Mouse (Mus musculus) heart, embryonic 15.5 days (tissue): Measurements from ENCODE around the gene Fam43b. TPM values are rescaled to one million over a fixed set of nuclear protein-coding genes. Genes with fewer than 3 reads are reported as not detected.

ENCODE experiments used
- ATAC-seq: fragments of 200-750 bp; cut with Nextera tagmentation; replicated peaks from 2 replicates; pipeline ENCODE4 v1.8.0; 2017; ENCODE audit warnings: low read depth, moderate TSS enrichment; ENCODE audit not compliant: insufficient number of reproducible peaks, insufficient read depth, low FRiP score
- H3K27ac ChIP-seq: fragments of 300-500 bp; sonication (generic); 2 replicates; pipeline ENCODE4 v1.5.1; 2015; ENCODE audit warnings: mild to moderate bottlenecking, inconsistent platforms
- H3K27me3 ChIP-seq: fragments of 300-500 bp; sonication (generic); 2 replicates; pipeline ENCODE4 v1.6.1; 2015; ENCODE audit warnings: inconsistent platforms
- H3K36me3 ChIP-seq: fragments of 300-500 bp; sonication (generic); 2 replicates; pipeline ENCODE4 v1.6.1; 2015; ENCODE audit warnings: mild to moderate bottlenecking, inconsistent platforms
- H3K4me1 ChIP-seq: fragments of 300-500 bp; sonication (generic); replicated peaks from 2 replicates; pipeline ENCODE4 v1.6.1; 2015; ENCODE audit warnings: inconsistent platforms
- H3K4me2 ChIP-seq: fragments of 300-500 bp; sonication (generic); 2 replicates; pipeline ENCODE4 v1.6.1; 2015; ENCODE audit warnings: inconsistent platforms, mild to moderate bottlenecking, moderate library complexity
- H3K4me3 ChIP-seq: fragments of 300-500 bp; sonication (generic); 2 replicates; pipeline ENCODE4 v1.5.1; 2015; ENCODE audit warnings: mild to moderate bottlenecking, inconsistent platforms
- H3K9ac ChIP-seq: fragments of 300-500 bp; sonication (generic); 2 replicates; pipeline ENCODE4 v1.6.1; 2015; ENCODE audit warnings: mild to moderate bottlenecking, inconsistent platforms
- H3K9me3 ChIP-seq: fragments of 300-500 bp; sonication (generic); replicated peaks from 2 replicates; pipeline ENCODE4 v1.6.1; 2016; ENCODE audit warnings: inconsistent platforms
- WGBS: fragments of 180-500 bp; shearing (Covaris S2); methylation state at CpG from one replicate; pipeline ENCODE4 v1.1.7; 2015; ENCODE audit warnings: mixed read lengths; 5-methylcytosine and 5-hydroxymethylcytosine counted together
- polyA plus RNA-seq: library from polyadenylated mRNA; unstranded; fragments of >200 nt; fragmentation: Nextera tagmentation; extraction: Ambion mirVana; gene quantifications from 2 replicates; pipeline ENCODE4 v1.2.1, GENCODE M21; 2015

The Fam43b gene
- polyA plus RNA-seq, 1 experiment from 2014 or later, result not detected

DNA sequence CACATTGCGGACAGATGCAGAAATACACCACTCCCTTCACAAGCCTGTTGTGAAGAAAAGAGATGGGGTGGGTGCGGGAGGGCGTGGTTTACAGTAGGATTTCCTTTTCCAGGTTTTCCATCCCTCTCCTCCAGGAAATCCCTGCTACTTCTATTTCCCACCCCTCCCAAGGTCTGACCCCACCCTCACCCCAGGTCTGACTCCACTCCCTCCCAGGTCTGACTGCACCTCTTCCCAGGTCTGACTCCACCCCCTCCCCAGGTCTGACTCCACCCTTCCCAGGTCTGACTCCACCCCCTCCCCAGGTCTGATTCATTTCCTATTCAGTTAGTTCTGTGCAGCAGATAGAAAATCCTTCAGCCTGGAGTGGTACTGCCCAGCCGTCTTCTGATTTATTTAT is 12.5 kb downstream of the Fam43b start:
- peaks cover 18% of the 10 kb centered on the region for H3K27me3 ChIP-seq
- no peak overlapping the region for H3K9ac ChIP-seq
- H3K4me3 ChIP-seq, result no peak overlapping the region
- WGBS, result 43% methylated on average over 4 of the region's 4 CpGs
- ATAC-seq, result no peak
- no peak overlapping the region for H3K4me2 ChIP-seq
- H3K9me3 ChIP-seq, result no peaks in the 10 kb centered on the region
- H3K4me1 ChIP-seq, result no peaks in the 10 kb centered on the region
- H3K36me3 ChIP-seq, result no peaks in the 10 kb centered on the region
- H3K27ac ChIP-seq, result no peak overlapping the region

- Histone ChIP-seq H3K4me1 (no peaks in the 10 kb centered on the region), H3K4me2 (no peak overlapping the region), H3K4me3 (no peak overlapping the region), H3K36me3 (no peaks in the 10 kb centered on the region), H3K9ac (no peak overlapping the region), H3K27ac (no peak overlapping the region), H3K9me3 (no peaks in the 10 kb centered on the region), H3K27me3 (peaks cover 18% of the 10 kb centered on the region)
- 66% methylated on average over 6 of the region's 6 CpGs for WGBS
- no peak for ATAC-seq
These were observed 13.9 kb downstream of the Fam43b start for GRCm38 (mm10) chr4:138382462-138382861.

DNA sequence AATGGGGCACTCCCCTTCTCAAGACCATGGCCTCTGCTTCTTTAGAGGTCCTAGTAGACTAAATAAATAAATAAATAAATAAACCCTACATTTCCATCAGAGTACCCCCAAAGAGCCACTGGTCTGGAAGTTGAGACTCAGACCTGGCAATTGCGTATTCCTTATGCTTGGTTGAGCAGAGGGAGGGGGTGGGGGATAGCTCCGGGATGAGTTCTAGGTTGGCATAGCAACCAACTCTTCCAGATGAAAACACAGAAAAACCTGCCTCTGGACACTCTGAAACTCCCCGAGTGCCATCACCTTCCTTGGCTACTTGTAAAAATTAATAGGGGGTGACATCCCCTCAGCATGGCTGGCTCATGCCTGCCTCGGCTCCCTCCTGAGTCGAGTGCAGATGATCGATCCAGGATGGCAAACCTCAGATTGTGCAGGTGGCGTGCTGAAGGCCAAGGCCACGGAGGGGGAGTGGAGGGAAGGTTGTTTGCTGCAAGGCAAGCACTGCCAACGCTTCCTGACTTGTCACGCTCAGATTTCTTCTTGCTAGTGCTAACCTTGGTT is 16.1 kb downstream of the Fam43b start:
- H3K27ac ChIP-seq, result no peak overlapping the region
- no peaks in the 10 kb centered on the region for H3K4me1 ChIP-seq
- no peaks in the 10 kb centered on the region for H3K9me3 ChIP-seq
- WGBS, result 55% methylated on average over 10 of the region's 10 CpGs
- H3K4me3 ChIP-seq, result no peak overlapping the region
- H3K36me3 ChIP-seq, result no peaks in the 10 kb centered on the region
- no peak overlapping the region for H3K9ac ChIP-seq
- ATAC-seq, result no peak
- peaks cover 18% of the 10 kb centered on the region for H3K27me3 ChIP-seq
- H3K4me2 ChIP-seq, result no peak overlapping the region

DNA sequence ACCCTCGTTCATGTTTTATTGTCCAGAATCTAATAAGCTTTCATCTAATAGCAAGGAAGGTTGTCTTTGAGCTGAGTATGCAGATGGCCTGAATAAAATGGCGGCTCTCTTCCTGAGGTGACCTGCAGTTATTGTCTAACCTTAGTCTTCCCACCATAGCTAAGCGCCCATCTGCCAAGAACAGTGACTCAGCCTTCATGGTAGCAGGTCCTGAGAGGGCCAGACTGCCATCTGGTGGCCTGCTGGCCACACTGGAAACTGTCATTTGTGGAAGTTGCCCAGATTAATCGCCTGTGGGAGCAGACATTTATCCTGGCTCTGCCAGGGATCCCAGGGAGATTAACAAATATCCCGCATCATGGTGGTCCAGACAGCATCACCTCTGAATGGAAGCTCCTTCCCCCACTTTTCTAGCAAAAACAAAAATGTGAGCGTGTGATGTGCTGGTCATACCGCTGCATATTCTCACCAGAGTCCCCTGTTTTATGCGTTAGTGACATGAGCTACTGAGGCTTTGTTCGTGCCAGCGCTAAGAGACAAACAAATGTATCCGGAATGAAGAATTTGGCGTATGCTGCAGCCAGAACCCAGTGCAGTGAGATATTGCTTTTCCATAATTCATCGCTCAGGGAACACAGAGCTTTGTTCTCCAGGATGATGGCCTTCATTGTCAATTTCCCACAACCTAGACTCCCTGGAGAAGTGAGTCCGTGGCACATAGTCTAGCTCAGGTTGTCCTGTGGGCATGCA is 17.1 kb downstream of the Fam43b start:
- peaks cover 18% of the 10 kb centered on the region for H3K27me3 ChIP-seq
- ATAC-seq, result no peak
- no peak overlapping the region for H3K4me2 ChIP-seq
- no peak overlapping the region for H3K27ac ChIP-seq
- WGBS, result 57% methylated on average over 14 of the region's 14 CpGs
- no peak overlapping the region for H3K9ac ChIP-seq
- H3K36me3 ChIP-seq, result no peaks in the 10 kb centered on the region
- H3K4me1 ChIP-seq, result no peaks in the 10 kb centered on the region
- no peaks in the 10 kb centered on the region for H3K9me3 ChIP-seq
- no peak overlapping the region for H3K4me3 ChIP-seq

GRCm38 (mm10) chr4:138377526-138377925 is 18.8 kb downstream of the Fam43b start:
- 50% methylated on average over 6 of the region's 6 CpGs for WGBS
- ATAC-seq, result no peak

DNA sequence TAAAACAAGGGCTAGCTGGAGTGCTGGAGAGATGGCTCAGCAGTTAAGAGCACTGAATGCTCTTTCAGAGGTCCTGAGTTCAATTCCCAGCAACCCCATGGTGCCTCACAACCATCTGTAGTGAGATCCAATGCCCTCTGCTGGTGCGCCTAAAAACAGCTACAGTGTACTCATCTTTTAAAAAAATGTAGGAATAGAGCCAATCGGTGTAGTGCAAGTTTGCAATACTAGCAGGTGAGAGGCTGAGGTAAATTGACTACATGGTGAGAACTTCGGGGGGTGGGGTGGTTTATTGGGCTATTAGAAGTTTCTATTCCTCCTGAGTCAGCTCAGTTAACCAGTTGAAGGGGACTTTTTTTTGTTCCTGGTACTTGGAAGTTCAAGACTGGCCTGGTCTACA is 21.2 kb downstream of the Fam43b start:
- WGBS, result 75% methylated on average over 3 of the region's 3 CpGs
- Histone ChIP-seq H3K36me3 (no peaks in the 10 kb centered on the region), H3K4me1 (no peaks in the 10 kb centered on the region), H3K4me3 (no peak overlapping the region), H3K27me3 (peaks cover 8% of the 10 kb centered on the region), H3K9me3 (no peaks in the 10 kb centered on the region), H3K4me2 (no peak overlapping the region), H3K27ac (no peak overlapping the region), H3K9ac (no peak overlapping the region)
- no peak for ATAC-seq

More at GRCm38 (mm10) chr4:138377526-138377925, 18.8 kb downstream of the Fam43b start:
- Histone ChIP-seq H3K9ac (no peak overlapping the region), H3K27me3 (peaks cover 18% of the 10 kb centered on the region), H3K9me3 (no peaks in the 10 kb centered on the region), H3K36me3 (no peaks in the 10 kb centered on the region), H3K4me3 (no peak overlapping the region), H3K27ac (no peak overlapping the region), H3K4me2 (no peak overlapping the region), H3K4me1 (no peaks in the 10 kb centered on the region)

DNA sequence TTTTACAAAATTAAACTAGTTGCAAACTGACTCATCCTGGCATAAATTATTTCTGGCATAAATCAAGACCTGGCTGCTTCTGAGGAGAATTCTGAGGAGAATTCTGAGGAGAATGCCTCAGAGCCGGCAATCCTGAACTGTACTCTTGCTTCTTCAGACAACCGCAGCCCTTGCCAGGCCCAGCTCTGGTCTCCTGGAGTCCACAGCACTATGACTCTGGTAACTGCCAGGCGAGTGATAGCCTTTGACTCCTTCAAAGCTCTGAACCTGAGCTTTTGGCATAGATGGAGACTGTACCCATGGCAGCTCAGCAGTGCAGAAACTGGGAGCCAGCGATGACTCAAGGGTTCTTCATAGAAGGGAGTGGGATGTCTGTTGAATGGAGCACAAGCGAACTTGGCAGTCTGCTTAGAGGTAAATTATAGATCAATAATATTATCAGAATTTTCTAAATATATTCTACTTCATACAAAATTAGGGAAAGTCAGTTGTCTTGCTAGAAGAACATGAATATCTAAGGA is 25.3 kb downstream of the Fam43b start:
- Histone ChIP-seq H3K27me3 (no peaks in the 10 kb centered on the region; the same call in 1 of the 2 replicates), H3K27ac (no peak overlapping the region), H3K4me1 (peaks cover 18% of the 10 kb centered on the region), H3K9ac (no peak overlapping the region), H3K9me3 (no peaks in the 10 kb centered on the region), H3K4me2 (no peak overlapping the region), H3K4me3 (no peak overlapping the region), H3K36me3 (no peaks in the 10 kb centered on the region)
- ATAC-seq, result no peak
- 74% methylated on average over 5 of the region's 5 CpGs for WGBS

- H3K27me3 ChIP-seq, result no peaks in the 10 kb centered on the region; the same call in 1 of the 2 replicates
- H3K36me3 ChIP-seq, result no peaks in the 10 kb centered on the region
- peak overlapping the region; percentile 16; the same call in 1 of the 2 replicates for H3K27ac ChIP-seq
- no peaks in the 10 kb centered on the region for H3K9me3 ChIP-seq
- H3K4me2 ChIP-seq, result peak overlapping the region; percentile 79
- no peak for ATAC-seq
- peaks cover 18% of the 10 kb centered on the region for H3K4me1 ChIP-seq
- WGBS, result 74% methylated on average over 12 of the region's 12 CpGs
- no peak overlapping the region for H3K9ac ChIP-seq
- no peak overlapping the region for H3K4me3 ChIP-seq
These were observed 27.6 kb downstream of the Fam43b start for GRCm38 (mm10) chr4:138368498-138369260.

- Histone ChIP-seq H3K27me3 (peaks cover 3% of the 10 kb centered on the region; the same call in 1 of the 2 replicates), H3K36me3 (no peaks in the 10 kb centered on the region), H3K4me3 (peak within 1 kb of the TSS; percentile 49), H3K9me3 (no peaks in the 10 kb centered on the region), H3K9ac (peak within 1 kb of the TSS; percentile 51), H3K27ac (peak within 1 kb of the TSS; percentile 56), H3K4me1 (peaks cover 18% of the 10 kb centered on the region), H3K4me2 (peak within 1 kb of the TSS; percentile 79)
- WGBS, result 6% methylated on average over 34 of the region's 34 CpGs
- peak; percentile 93 for ATAC-seq
These were observed 28.5 kb downstream of the Fam43b start, which contains the start of gene Cda for GRCm38 (mm10) chr4:138367641-138368497. TSS of gene Cda (minus strand) at chr4:138367992.

DNA sequence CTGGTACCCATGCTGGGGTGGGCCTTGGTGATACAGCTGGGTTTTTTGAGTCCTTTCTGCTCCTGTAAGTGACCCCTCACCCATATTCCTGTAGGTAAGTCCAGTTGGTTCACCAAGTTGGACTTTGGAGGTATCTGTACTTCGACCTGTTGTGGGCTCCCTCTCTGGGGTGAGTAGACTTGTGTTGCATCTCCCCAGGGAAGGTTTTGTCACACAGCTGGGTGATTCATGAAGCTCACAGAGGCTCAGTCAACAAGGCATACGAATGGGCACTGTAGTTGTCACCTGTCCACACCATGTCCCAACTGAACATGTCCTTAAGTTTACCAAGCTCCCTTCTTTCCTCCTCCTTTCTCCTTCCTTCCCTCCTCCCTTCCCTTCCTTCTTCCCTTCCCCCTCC is 29.8 kb downstream of the Fam43b start:
- 90% methylated on average over 2 of the region's 2 CpGs for WGBS

More for the DNA sequence above, 29.8 kb downstream of the Fam43b start:
- H3K4me3 ChIP-seq, result no peak overlapping the region
- no peak overlapping the region for H3K27ac ChIP-seq
- H3K27me3 ChIP-seq, result peaks cover 5% of the 10 kb centered on the region; the same call in 1 of the 2 replicates
- no peaks in the 10 kb centered on the region for H3K9me3 ChIP-seq
- H3K36me3 ChIP-seq, result no peaks in the 10 kb centered on the region
- H3K4me2 ChIP-seq, result no peak overlapping the region
- ATAC-seq, result no peak
- peaks cover 18% of the 10 kb centered on the region for H3K4me1 ChIP-seq
- H3K9ac ChIP-seq, result no peak overlapping the region
